Mouse (Mus musculus): ENCODE data around the gene Sapcd1.

Gene Sapcd1

DNA sequence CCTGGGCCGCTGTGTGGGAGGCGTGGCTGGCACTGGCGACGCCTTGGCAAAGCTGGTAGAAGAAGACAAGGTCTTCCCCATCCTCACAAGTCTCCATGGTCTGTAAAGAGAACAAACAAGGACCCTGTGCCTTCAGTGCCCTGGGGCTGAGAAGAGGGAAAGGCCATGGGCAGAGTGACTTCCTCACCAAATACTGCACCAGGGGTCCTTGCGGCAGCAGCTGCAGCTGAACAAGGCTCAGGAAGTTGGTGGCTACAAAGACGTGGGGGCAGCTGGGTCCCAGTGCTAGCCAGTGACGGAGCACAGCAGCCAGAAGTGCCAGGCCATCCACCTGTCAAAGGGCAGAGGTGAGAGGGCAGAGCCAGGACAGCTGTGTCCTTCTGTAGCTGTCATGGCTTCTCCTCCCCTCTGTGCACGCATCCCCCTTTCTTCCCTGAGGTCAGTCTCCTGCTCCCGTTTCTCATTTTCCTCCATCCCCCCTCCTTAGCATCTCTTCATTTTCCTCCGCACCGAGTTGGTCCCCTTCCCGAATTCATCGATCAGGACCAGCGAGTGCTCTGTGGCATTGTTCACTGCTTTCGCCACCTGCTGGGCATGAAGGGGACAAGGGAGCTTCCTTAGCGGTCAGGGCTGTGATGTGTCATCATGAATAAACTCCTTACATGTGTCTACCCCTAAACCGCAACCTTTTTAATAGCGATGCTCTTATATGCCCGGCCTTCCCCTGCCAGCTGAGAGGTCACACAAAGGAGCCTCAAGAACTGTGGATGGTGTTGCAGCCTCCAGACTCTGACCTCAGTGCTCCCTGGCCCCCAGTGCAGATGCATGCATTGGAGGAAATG is 2.1 kb upstream of the Sapcd1 start:
- no peak for DNase-seq (ENCODE audit: low spot score)

DNA sequence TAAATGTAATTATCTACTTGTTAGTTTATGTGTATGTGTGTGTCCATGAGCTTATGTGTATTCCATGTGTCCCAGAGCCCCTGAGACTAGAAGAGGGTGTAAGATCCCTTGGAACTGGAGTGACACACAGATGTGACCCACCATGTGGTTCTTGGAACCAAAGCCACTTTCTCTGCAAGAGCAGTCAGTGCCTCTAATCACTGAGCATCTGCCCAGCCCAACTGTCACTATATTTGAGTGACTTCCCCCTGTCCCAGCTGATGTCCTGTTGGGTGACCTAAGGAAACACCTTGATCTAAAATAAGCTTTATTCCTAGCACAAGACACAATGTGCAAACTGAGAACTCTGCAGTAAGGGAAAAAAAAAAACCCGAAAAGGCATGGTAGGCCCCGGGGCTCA is 499 bp upstream of the Sapcd1 start:
- no peak for DNase-seq (ENCODE audit: low spot score)

DNA sequence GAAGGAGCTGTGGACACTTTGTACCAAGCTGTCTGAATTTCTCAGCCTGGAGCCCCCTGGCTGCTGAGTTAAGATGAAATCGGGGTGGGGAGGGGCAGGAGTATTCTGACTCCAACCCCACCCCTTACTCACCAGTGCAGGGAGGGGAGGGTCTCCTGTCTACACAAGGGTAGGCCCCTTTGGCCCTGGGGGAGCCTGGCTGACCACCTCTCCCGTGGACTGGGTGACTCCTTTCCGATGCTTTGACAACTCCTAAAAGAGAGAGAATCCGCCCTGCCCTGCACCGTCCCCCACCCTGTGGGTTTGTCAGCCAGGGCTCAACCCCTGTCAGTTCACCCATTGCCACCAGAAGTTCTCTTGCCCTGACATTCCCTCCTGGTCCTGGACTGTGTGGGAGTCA is 1.6 kb downstream of the Sapcd1 start:
- no peak for DNase-seq (ENCODE audit: low spot score)

DNA sequence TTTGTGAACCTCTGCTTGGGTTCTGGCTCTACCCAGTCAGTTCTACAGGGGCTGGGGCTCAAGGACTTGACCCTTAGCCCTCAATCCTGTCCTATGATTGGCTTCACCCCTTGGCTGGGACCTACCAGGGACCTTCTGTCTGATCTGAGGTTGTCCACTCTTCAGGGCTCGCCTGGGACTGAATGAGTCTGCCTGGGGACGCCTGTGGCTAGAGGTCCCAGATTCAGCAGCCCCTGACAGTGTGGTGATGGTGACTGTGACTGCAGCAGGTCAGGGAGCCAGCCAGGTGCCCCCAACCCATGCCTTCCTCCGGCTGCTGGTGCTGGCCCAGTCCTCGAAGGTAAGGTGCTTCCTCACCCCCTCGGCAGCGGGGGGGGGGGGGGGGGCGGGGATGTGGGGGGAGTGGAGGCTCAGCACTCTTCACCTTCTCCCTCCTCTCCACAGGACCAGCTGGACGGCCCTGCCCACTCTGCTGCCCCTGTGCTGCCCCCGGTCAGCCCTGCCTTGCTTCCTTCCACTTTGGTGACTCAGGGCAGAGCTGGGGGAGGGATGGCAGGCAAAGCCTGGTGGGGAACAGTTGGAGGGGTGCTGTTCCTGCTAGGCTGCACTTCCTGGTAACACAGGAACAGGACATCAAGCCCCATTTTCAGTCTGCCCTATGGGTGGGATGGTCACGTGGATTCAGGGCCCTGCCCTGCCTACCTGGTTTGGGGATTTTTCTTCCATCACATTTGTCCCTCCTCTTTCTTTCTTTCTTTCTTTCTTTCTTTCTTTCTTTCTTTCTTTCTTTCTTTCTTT is 2.9 kb downstream of the Sapcd1 start:
- DNase-seq (ENCODE audit: low spot score), result no peak

DNA sequence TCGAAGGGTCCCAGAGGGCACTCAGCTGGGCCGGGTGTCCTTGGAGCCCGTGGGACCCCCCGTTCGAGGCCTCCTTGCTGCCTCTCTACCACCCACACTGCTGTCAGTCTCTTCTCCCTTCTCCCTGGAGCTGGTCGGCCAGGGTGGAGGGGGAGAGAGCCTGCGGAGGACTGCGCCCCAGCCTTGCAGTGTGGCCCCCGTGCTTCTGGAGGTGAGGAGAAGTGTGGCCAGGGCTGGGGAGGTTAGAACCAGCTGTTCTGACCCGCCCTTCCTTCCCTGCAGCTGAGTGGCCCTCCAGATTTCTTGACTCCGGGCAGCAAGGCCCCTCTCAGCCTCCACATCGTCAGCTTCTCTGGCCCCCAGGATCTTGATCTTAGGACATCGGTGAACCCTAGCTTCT is 3.6 kb downstream of the Sapcd1 start:
- no peak for DNase-seq (ENCODE audit: low spot score)

DNA sequence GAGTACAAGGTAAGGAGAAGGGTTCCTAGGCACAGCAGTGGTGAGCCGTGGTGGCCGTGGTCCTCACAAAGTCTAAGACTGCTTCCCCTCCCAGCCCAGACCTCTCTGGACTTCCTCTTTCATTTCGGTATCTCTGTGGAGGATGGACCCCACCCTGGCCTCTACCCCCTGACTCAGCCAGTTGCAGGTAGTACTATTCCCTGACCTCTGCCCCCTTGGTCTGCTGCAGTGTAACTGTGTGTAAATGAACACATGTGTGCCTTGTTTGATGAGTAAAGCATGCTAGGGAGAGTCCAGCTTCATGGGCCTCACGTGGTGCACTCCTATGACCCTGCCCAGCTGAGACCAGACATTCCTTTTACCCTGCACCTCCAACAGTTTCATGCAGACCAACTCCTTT is 4.1 kb downstream of the Sapcd1 start:
- DNase-seq (ENCODE audit: low spot score), result no peak

DNA sequence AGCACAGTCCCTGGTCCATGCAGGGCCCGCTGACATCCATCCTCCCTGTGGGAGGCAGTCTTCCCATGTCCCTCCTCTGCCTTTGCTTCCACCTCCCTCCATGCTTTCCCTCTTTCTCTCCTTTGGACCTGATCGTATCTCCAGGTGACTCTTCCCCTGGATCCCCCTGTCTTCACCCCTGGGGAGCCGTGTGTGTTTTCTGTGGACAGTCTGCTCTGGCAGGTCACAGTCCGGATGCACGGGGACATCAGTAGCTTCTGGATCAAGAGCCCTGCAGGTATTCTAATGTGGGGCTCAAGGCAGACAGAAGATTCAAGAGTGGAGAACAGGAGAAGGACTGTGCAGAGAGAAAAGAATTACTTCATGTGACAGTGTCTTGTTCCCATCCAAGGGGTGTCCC is 4.6 kb downstream of the Sapcd1 start:
- DNase-seq (ENCODE audit: low spot score), result no peak

DNA sequence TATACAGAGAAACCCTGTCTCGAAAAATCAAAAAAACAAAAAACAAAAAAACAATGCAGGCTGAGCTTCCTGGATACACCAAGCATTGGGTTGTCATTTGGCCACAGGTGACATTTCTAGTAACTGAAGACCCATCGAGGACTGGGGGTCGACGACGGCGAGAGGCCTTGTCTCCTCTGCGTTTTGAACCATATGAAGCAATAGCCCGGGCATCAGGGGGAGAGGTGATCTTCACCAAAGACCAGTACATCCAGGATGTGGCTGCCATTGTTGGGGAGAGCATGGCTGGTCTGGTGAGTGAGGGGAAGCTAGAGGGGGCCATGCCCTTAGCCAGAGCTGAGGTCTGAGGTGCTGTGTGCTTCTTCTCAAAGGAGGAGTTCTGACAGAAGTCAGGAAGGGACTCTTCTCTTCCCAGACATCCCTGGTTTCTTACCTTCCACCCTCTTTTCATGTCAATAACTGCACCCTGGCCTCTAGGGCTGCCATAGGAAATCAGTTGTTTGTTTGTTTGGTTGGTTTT is 5.2 kb downstream of the Sapcd1 start:
- no peak for DNase-seq (ENCODE audit: low spot score)

DNA sequence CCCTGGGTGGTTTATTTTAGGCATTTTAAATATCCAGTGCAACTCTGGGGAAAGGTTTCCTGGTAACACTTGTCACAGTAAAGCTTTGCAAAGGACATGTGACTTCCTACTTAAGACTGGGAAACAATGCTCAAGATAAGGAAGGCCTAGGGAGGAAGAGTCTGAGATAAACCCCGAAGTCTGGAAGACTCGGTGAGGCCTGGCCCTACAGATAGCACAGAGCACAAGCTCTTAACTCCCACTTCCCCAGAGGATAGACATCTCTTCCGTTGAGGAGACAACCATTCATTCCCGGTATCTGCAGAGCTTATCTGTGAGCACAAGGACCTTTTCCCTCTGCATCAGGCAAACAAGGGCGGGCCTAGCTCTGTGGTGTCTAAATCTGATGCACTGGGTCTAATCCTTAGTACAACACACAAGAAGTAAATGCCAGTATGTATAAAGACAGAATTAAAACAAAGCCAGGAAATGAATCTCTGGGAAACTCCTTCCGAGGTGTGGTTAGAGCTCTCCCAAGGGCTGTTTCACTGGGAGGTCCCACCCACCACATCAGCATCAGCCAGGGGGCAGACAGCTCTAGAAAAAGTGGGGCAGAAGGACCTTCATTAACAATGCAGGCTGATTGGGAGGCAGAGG is 5.9 kb downstream of the Sapcd1 start:
- no peak for DNase-seq (ENCODE audit: low spot score)

DNA sequence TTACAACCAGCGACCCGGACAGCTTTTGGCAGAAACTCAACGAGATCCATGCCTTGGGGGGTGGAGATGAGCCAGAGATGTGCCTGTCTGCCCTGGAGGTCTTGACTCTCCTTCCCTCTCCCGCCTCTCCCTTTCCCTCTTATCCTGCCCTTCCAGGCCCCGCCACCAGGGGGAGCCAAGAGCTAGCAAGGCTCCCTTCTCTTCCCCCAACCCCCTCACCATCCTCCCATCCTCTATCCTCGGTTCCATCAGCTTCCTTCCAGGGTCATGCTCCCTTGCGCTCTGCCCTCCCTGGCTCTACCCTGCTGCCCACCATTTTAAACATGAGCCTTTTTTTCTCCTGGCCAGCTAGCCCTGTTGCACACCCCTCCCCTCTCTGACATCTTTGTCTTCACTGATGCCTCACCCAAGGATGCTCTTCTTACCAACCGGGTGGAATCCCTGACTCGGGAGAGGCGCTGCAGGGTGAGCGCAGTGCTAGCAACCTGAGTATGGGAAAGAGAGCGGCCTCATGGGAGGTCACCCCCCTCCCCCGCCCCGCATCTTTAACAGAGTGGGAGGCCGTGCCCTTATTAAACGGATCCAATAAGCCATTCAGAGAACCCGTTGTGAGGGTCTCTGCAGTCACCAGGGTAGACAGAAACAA is 6.5 kb downstream of the Sapcd1 start:
- DNase-seq (ENCODE audit: low spot score), result peak; percentile 71

DNA sequence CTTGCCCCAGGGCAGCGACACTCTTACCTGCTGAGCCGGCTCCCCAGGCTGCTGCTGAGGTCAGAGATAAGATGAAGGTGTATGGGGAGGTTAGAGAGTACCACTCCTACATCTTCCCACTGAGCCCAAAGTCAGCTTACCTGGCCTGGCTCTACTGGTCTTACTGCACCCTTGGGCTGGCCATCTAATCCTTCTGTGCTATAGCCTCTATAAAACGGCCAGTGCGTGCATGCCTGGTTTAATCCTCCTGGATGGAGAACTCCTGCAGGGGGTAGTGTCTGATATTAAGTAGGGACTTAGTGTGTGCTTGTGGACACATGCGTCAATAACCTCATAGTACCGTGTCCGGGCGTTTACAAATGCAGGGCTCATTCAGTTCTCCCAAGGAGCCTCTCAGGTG is 7.3 kb downstream of the Sapcd1 start:
- no peak for DNase-seq (ENCODE audit: low spot score)

DNA sequence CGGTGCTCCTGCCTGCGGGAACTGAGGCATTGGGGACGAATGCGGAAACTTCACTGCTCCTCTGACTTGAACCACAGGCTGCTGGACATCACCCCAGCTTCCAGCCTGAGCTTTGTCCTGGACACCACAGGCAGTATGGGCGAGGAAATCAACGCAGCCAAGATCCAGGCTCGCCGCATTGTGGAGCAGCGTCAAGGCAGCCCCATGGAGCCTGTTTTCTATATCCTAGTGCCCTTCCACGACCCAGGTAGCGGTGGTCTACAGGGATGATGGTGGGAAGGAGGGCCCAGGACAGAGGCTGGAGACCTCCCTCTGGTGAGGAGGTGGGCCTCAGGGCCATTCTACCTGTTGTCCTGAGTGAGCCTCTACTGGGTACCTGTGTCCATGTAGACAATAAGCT is 7.9 kb downstream of the Sapcd1 start:
- no peak for DNase-seq (ENCODE audit: low spot score)

DNA sequence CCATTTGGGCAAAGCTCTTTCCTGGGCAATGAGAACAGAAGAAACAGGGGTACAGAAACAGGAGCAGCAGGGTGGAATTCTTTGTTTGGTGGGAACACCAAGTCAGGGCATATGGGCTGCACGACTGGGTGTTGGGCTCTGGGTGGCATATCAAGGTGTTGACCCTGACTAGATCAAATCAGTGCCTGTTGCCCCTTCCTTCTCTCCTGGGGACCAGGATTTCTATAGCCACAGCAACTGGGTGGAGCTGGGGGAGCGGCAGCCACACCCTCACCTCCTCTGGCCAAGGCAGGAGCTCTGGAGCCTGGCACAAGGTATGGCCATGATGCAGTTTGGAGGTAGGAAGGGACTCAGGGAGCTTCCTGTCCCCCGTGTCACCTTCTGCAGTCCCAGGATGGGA is 9.6 kb downstream of the Sapcd1 start:
- no peak for DNase-seq (ENCODE audit: low spot score)

DNA sequence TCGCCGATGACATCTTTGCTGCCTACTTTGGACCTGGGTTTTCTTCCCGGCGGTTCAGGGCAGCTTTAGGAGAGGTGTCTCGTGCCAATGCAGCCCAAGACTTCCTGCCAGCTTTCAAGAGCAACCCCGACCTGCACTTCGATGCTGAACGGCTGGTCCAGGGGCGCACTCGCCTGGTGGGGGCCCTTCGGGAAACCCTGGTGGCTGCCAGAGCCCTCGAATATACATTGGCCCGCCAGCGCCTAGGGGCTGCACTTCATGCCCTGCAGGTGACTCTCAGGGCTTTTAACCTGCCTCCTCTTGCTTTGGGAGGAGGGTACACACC is 10.1 kb downstream of the Sapcd1 start:
- DNase-seq (ENCODE audit: low spot score), result no peak

DNA sequence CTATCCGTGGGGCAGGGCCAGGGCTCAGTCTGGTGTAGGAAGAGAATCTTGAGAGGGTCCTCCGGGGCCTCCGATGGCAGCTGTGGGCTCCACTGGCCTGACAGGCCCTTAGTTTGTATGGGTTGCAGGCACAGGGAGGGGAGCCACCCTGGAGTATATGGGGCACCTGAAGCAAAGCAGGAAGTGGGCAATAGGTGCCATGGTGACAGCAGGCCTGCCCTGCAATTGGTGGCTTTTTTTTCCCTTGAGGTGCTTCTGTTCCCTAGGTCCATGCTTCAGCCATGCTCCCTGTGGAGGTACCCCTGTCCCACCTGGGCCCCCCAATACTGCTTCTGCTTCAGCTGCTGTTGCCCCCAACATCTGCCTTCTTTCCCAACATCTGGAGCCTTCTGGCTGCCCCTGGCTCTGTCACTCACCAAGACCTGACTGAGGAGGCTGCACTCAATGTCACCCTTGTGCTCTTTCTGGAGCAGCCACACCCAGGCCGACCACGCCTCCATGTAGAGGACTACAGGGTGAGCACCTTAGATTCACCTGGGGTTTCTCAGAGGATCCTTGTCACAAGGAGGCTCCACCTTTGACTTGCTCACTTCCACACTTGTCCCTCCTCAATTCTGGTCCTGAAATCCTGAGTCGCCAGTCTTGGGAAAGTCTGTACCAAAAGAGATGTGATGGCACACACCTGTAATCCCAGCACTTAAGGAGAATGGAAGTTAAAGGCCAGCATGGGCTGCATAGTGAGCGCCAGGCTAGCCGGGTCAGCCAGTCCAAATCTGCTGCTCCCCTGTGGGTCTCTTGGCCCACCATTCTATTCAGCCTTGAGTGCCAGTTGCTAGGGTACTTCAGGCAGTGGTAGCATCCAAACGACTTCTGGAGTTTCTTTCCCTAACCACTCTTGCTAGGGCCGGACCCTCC is 10.8 kb downstream of the Sapcd1 start:
- DNase-seq (ENCODE audit: low spot score), result no peak

DNA sequence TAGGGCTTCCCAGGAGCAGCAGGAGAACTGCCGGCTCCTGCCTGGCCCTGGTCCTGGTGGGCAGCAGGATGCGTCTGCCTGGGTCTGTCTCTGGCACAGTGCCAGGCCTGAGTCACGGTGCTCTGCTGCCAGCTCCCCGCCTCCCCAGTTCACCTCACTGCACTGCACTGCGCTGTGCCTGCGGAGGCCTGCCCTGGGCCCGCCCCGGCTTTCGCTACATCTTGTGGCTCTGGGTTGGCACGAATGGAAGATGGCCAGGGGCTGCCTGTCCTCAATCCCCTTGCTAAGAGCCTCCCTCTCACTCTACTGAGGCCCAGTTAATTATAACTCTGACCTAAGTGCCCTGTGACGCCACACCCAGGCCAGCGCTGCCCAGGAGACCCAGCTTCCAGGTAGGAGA is 11.4 kb downstream of the Sapcd1 start, which contains the start of gene Vwa7:
TSS of gene Vwa7 (plus strand) at position 204 of the 400 bp plus-strand sequence.
- no peak for DNase-seq (ENCODE audit: low spot score)

DNA sequence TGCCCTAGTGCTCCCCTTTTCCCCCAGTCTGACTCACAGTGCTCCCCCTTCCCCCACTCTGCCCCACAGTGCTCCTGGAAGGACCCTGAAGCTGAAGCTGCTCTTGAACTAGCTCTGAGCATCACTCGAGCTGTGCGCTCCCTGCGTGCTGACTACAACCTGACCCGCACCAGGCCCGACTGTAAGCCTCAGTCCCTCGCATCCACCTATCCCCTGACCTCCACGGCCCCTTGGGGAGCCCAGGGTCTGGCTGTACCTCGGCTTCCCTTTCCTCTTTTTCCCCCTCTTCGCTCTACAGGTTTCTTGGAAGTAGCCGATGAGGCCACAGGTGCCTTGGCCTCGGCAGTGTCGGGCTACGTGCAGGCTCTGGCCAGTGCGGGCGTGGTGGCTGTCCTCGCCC is 12.5 kb downstream of the Sapcd1 start:
- no peak for DNase-seq (ENCODE audit: low spot score)

DNA sequence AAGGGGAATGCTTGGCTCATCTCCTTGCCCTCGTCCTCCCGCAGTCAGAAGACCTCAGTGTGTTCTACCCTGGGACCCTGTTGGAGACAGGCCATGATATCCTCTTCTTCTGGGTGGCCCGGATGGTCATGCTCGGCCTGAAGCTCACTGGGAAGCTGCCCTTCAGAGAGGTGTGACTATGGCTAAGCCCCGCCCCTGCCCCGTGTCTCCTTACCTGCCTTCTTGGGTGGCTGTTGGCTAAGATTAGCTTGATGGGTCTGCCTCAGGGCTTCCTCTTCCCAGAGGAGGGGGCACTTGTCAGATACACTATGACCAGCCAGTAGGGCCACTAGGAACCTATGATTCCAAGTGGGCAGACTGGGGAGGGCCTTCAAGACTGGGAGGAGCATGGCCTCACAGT is 14.6 kb downstream of the Sapcd1 start:
- DNase-seq (ENCODE audit: low spot score), result no peak

DNA sequence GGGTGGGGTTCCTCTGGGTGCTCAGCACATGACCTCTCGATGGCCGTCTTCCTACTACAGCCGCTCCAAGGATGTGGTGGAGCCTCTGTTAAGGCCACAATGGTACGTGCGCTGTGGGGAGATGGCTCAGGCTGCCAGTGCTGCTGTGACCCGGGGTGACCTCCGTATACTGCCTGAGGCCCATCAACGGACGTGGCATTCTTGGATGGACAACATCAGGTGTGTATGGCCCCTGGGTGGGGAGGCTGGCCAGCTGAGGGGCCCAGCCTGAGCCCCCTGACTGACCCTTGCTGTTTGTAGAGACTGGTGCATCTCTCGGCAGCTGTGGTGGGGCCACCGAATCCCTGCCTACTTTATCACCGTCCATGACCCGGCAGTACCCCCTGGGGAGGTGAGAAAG is 15.4 kb downstream of the Sapcd1 start:
- no peak for DNase-seq (ENCODE audit: low spot score)

DNA sequence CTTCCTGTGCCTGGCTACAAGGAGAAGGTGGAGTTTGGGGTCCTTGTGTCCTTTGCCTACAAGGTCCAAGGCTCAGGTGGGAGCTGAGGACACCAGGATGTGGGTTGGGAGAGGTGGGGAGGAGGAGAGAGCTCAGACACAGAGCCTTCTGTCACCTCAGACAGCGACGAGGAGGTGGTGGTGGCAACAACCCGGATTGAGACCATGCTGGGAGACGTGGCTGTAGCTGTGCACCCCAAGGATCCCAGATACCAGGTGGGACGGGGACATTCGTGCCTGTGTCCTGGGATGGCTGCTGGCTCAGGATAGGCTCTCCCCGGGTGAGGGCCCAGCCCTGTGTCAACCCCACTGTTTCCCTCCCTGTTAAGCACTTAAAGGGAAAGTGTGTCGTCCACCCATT is 16.4 kb downstream of the Sapcd1 start:
- DNase-seq (ENCODE audit: low spot score), result no peak

DNA sequence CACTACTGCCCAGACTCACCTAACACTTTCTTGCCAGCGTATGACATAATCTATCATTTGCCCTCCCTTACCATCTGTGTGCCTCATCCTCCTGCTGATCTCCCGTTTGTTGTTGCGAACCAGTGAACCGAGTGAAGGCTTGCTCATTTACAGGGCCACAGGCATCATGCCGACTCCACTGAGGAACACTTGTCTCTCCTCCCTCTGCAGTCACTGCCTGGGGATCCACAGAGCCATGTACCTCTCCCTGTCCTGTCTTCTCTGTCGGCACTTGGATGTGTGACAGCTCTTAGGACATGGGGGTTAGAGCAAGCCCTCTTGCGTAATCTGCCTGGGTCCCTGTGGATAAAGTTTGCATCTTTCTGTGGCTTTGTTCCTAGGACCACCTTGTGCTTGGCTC is 18.2 kb downstream of the Sapcd1 start:
- no peak for DNase-seq (ENCODE audit: low spot score)
